1 mouse cellular context compared by ENCODE assay signal in genomic region chr2:57181692-57182541, GRCm38 (mm10).
TF ChIP-seq lines count a peak whose summit lies in the region.

No protein-coding gene starts in this region.

TF ChIP-seq in CH12.LX, 34 proteins besides CTCF, POLR2A, EP300 and RAD21 (continued from another document):
- peak; percentile 39; the same call in 1 of the 2 replicates for TF ChIP-seq JUND (conservative IDR thresholded peaks at IDR 0.05; ENCODE audit: low read depth, low read length)
- peak; percentile 51; the same call in 1 of the 2 replicates for TF ChIP-seq E2F4 (IDR thresholded peaks at IDR 0.05; ENCODE audit: insufficient replicate concordance, low read depth, low read length)
- no peak for TF ChIP-seq JUN (IDR thresholded peaks at IDR 0.05; ENCODE audit: insufficient read depth, low read depth, low read length)
- TF ChIP-seq SIN3A (IDR thresholded peaks at IDR 0.05; ENCODE audit: low read length), result no peak
- TF ChIP-seq KAT2A (IDR thresholded peaks at IDR 0.05; ENCODE audit: insufficient replicate concordance, low read length), result peak; percentile 84; the same call in 1 of the 2 replicates
- TF ChIP-seq IRF4 (IDR thresholded peaks at IDR 0.05; ENCODE audit: low read depth, low read length), result peak; percentile 50; the same call in 1 of the 2 replicates
- TF ChIP-seq HCFC1 (IDR thresholded peaks at IDR 0.05; ENCODE audit: low read depth, low read length), result 0 out of 2 replicates have a peak, but pooled peaks have one; percentile 14
- TF ChIP-seq SMC3 (IDR thresholded peaks at IDR 0.05; ENCODE audit: low read depth, low read length), result peak; percentile 15; the same call in 1 of the 2 replicates
- TF ChIP-seq NRF1 (IDR thresholded peaks at IDR 0.05; ENCODE audit: low read depth, low read length), result peak; percentile 84
- no peak for TF ChIP-seq BHLHE40 (IDR thresholded peaks at IDR 0.05; ENCODE audit: low read depth, low read length)
- no peak for TF ChIP-seq RCOR1 (conservative IDR thresholded peaks at IDR 0.05; ENCODE audit: low read depth, low read length)
- TF ChIP-seq USF1 (IDR thresholded peaks at IDR 0.05; ENCODE audit: low read depth, low read length), result no peak
- TF ChIP-seq MAZ (IDR thresholded peaks at IDR 0.05; ENCODE audit: low read depth, low read length), result no peak
- no peak for TF ChIP-seq PAX5 (IDR thresholded peaks at IDR 0.05; ENCODE audit: low read length)
- TF ChIP-seq ZNF384 (IDR thresholded peaks at IDR 0.05; ENCODE audit: low read depth, low read length), result no peak
- TF ChIP-seq NELFE (IDR thresholded peaks at IDR 0.05; ENCODE audit: low read depth, low read length), result 0 out of 2 replicates have a peak, but pooled peaks have one; percentile 17
- TF ChIP-seq MXI1 (IDR thresholded peaks at IDR 0.05; ENCODE audit: low read depth, low read length), result no peak
- TF ChIP-seq ZC3H11A (IDR thresholded peaks at IDR 0.05; ENCODE audit: low read depth, low read length), result no peak
- no peak for TF ChIP-seq CHD2 (IDR thresholded peaks at IDR 0.05; ENCODE audit: low read length)
- TF ChIP-seq MEF2A (IDR thresholded peaks at IDR 0.05; ENCODE audit: borderline replicate concordance, low read depth, low read length), result no peak
- TF ChIP-seq MYC (IDR thresholded peaks at IDR 0.05; ENCODE audit: low read depth, low read length), result 0 out of 2 replicates have a peak, but pooled peaks have one; percentile 54
- TF ChIP-seq ZKSCAN1 (IDR thresholded peaks at IDR 0.05; ENCODE audit: borderline replicate concordance, low read depth, low read length), result no peak
- no peak for TF ChIP-seq ETS1 (conservative IDR thresholded peaks at IDR 0.05; ENCODE audit: low read depth, low read length)
- TF ChIP-seq ZMIZ1 (IDR thresholded peaks at IDR 0.05; ENCODE audit: low read depth, low read length), result no peak
- TF ChIP-seq ELF1 (IDR thresholded peaks at IDR 0.05; ENCODE audit: low read depth, low read length), result peak; percentile 95
- TF ChIP-seq TCF12 (IDR thresholded peaks at IDR 0.05; ENCODE audit: low read depth, low read length), result no peak
- TF ChIP-seq TBP (conservative IDR thresholded peaks at IDR 0.05; ENCODE audit: low read depth, low read length), result peak; percentile 99
- no peak for TF ChIP-seq UBTF (IDR thresholded peaks at IDR 0.05; ENCODE audit: low read depth, low read length)
- TF ChIP-seq USF2 (conservative IDR thresholded peaks at IDR 0.05; ENCODE audit: low read depth, low read length), result no peak
TF ChIP-seq in CH12.LX: peak in this region for 12.
